Mouse (Mus musculus) hindbrain, embryonic 12.5 days (tissue): Measurements from ENCODE around the gene 2410002F23Rik. TPM values are rescaled to one million over a fixed set of nuclear protein-coding genes. Genes with fewer than 3 reads are reported as not detected.
"Not testable (repeated sequence)": the region's sequence is repeated elsewhere in the genome, so short reads cannot be mapped to it uniquely, and the experiment has no call there.

ENCODE experiments used
- ATAC-seq: fragments of 200-750 bp; cut with Nextera tagmentation; 2 replicates; pipeline ENCODE4 v1.8.0; 2017; ENCODE audit warnings: moderate TSS enrichment; ENCODE audit not compliant: low FRiP score
- H3K27ac ChIP-seq: fragments of 300-500 bp; sonication (generic); 2 replicates; pipeline ENCODE4 v1.5.1; 2016; ENCODE audit warnings: mild to moderate bottlenecking
- H3K27me3 ChIP-seq: fragments of 300-500 bp; sonication (generic); 2 replicates; pipeline ENCODE4 v1.6.1; 2016; ENCODE audit warnings: mild to moderate bottlenecking
- H3K36me3 ChIP-seq: fragments of 300-500 bp; sonication (generic); 2 replicates; pipeline ENCODE4 v1.6.1; 2016; ENCODE audit warnings: mild to moderate bottlenecking
- H3K4me1 ChIP-seq: fragments of 300-500 bp; sonication (generic); 2 replicates; pipeline ENCODE4 v1.6.1; 2016
- H3K4me2 ChIP-seq: fragments of 300-500 bp; sonication (generic); replicated peaks from 2 replicates; pipeline ENCODE4 v1.6.1; 2016; ENCODE audit warnings: mild to moderate bottlenecking
- H3K4me3 ChIP-seq: fragments of 300-500 bp; sonication (generic); 2 replicates; pipeline ENCODE4 v1.5.1; 2016; ENCODE audit warnings: mild to moderate bottlenecking
- H3K9ac ChIP-seq: fragments of 300-500 bp; sonication (generic); 2 replicates; pipeline ENCODE4 v1.6.1; 2016; ENCODE audit warnings: mild to moderate bottlenecking, moderate library complexity
- H3K9me3 ChIP-seq: fragments of 300-500 bp; sonication (generic); replicated peaks from 2 replicates; pipeline ENCODE4 v1.6.1; 2016; ENCODE audit warnings: mild to moderate bottlenecking
- WGBS: fragments of 180-500 bp; shearing (Covaris S2); methylation state at CpG from one replicate; pipeline ENCODE4 v1.1.7; 2016; 5-methylcytosine and 5-hydroxymethylcytosine counted together
- polyA plus RNA-seq: library from polyadenylated mRNA; unstranded; fragments of >200 nt; fragmentation: Nextera tagmentation; extraction: Ambion mirVana; gene quantifications from 2 replicates; pipeline ENCODE4 v1.2.1, GENCODE M21; 2016

2410002F23Rik gene
- polyA plus RNA-seq, 1 experiment from 2014 or later, result 182 TPM

DNA sequence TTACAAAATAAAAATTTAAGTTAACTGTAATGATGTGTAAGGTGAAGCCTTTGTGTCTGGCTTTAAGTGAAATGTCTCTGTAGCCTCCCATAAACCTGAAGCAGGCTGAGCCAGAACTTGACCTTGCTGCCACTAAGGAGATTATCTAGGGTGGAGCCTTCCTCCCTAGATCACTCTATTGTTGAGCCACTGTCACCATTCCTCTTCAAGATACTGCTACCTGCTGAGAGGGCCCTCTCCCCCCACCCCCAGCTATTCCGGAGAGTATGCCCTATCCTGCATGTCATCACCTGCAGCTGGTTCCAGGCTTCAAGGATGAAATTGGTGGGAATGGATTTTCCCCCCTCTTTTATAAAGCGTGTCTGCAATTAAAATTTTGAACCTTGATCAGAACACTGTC lies 51.0 kb downstream of the 2410002F23Rik start:
- H3K4me3 ChIP-seq, H3K4me2 ChIP-seq, H3K9ac ChIP-seq, H3K27me3 ChIP-seq, H3K36me3 ChIP-seq, H3K9me3 ChIP-seq, H3K4me1 ChIP-seq, H3K27ac ChIP-seq, ATAC-seq: not testable (repeated sequence)
- WGBS, result 73% methylated on average over 2 of the region's 2 CpGs

Other genes with a start within 250 kb of the 2410002F23Rik start
- not detected in 2 replicates for gene Klk1b26, start 234.6 kb upstream of the 2410002F23Rik start, polyA plus RNA-seq
- gene Klk1b27, start 194.4 kb upstream of the 2410002F23Rik start, polyA plus RNA-seq, result not detected in 2 replicates
- gene Klk1b21, start 144.4 kb upstream of the 2410002F23Rik start, polyA plus RNA-seq, result not detected in 2 replicates
- gene Klk1b22, start 134.0 kb upstream of the 2410002F23Rik start, polyA plus RNA-seq, result not detected in 2 replicates
- gene Klk1b16, start 110.0 kb upstream of the 2410002F23Rik start, polyA plus RNA-seq, result not detected in 2 replicates
- gene Klk1b24, start 58.5 kb upstream of the 2410002F23Rik start, polyA plus RNA-seq, result not detected in 2 replicates
- gene Klk1b3, start 48.5 kb upstream of the 2410002F23Rik start, polyA plus RNA-seq, result not detected in 2 replicates
- gene Klk1b4, start 39.3 kb upstream of the 2410002F23Rik start, polyA plus RNA-seq, result not detected in 2 replicates
- gene Klk1b5, start 30.8 kb upstream of the 2410002F23Rik start, polyA plus RNA-seq, result not detected in 2 replicates
- gene Klk1, start 21.4 kb upstream of the 2410002F23Rik start, polyA plus RNA-seq, result not detected in 2 replicates
- gene Gm36864, start 10.5 kb upstream of the 2410002F23Rik start, polyA plus RNA-seq, result not detected in 2 replicates
- 1.1 and 1.2 TPM in 2 replicates for gene 1700028J19Rik, start within 50 bp of the 2410002F23Rik start, polyA plus RNA-seq
- gene Acp4, start 10.7 kb downstream of the 2410002F23Rik start, polyA plus RNA-seq, result not detected in 2 replicates
- not detected in 2 replicates for gene Gm15517, start 14.7 kb downstream of the 2410002F23Rik start, polyA plus RNA-seq
- gene Clec11a, start 60.2 kb downstream of the 2410002F23Rik start, polyA plus RNA-seq, result 2.0 and 2.9 TPM in 2 replicates
- 12.5 and 12.8 TPM in 2 replicates for gene Shank1, start 63.5 kb downstream of the 2410002F23Rik start, polyA plus RNA-seq
- gene Syt3, start 137.4 kb downstream of the 2410002F23Rik start, polyA plus RNA-seq, result 6.8 and 7.5 TPM in 2 replicates
- gene 1700008O03Rik, start 139.1 kb downstream of the 2410002F23Rik start, polyA plus RNA-seq, result 1.1 and 1.9 TPM in 2 replicates
- gene Lrrc4b, start 182.3 kb downstream of the 2410002F23Rik start, polyA plus RNA-seq, result 12.6 and 12.7 TPM in 2 replicates
- gene Aspdh, start 218.7 kb downstream of the 2410002F23Rik start, polyA plus RNA-seq, result 1.3 and 3.9 TPM in 2 replicates
- 60.5 and 65.1 TPM in 2 replicates for gene Josd2, start 221.3 kb downstream of the 2410002F23Rik start, polyA plus RNA-seq
- gene Emc10, start 249.8 kb downstream of the 2410002F23Rik start, polyA plus RNA-seq, result 134 and 142 TPM in 2 replicates
- gene Fam71e1, start 249.9 kb downstream of the 2410002F23Rik start, polyA plus RNA-seq, result 25.2 and 26.0 TPM in 2 replicates